Mouse (Mus musculus) heart, postnatal 10 days (tissue): Measurements from ENCODE around the gene Hivep3. TPM values are rescaled to one million over a fixed set of nuclear protein-coding genes. Genes with fewer than 3 reads are reported as not detected.

Source experiments
- DNase-seq, 2 experiments: peaks; one replicate each; pipeline ENCODE4 v3.0.0; 2021
- intact Hi-C: fragments of 180-260 bp; cut with DNase I; formaldehyde crosslinking; loops from one replicate; pipeline ENCODE4 v1.15.1; 2025
- total RNA-seq, 2 experiments: library from RNA; stranded (reverse); gene quantifications; 2 replicates each; pipeline ENCODE4 v1.2.3; 2021

Gene Hivep3
- total RNA-seq, 2 experiments from 2014 or later = 5.7 to 5.9 TPM

DNA sequence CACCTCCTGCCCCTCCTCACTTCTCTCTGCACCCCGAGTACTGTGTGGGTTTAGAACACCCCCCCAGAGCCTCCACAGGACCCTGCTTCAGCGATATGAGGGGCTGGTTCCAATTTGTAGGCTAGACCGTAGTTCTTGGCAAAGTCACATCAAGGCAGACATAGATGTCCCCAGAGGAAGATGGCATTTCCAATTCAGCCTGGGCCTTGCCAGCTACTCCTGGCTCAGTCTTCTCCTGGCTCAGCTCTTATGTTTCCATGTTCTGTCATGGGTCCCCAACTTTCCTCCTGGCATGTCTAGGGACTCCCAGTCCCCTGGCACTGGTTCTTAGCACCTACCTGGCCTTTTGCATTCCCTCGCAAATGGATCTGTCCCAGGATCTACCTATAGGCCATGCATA lies 201.3 kb downstream of the Hivep3 start:
- intact Hi-C loops = no loop called here

DNA sequence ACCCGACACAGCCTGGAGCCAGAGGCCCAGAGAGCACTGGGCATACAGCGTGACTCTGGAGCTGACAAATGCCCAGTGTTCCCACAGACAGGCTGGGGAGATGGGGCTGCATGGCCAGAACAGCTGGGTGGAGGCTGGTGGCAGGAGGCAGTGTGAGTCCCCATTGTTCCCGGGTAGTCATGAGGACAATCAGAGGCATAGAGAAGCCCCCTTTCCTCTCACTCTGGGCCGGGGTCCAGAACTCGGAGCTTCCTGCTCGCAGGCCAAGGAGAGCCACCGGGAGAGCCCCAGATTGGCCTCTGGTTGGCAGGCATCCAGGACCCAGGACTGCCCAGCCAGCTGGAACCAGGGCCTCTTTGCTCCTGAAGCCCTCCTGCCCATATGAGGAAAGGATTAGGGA lies 204.3 kb downstream of the Hivep3 start:
- intact Hi-C loops = no loop called here
- peak; percentile 74 to 77 for DNase-seq

More for the DNA sequence above, 201.3 kb downstream of the Hivep3 start:
- DNase-seq = no peak

DNA sequence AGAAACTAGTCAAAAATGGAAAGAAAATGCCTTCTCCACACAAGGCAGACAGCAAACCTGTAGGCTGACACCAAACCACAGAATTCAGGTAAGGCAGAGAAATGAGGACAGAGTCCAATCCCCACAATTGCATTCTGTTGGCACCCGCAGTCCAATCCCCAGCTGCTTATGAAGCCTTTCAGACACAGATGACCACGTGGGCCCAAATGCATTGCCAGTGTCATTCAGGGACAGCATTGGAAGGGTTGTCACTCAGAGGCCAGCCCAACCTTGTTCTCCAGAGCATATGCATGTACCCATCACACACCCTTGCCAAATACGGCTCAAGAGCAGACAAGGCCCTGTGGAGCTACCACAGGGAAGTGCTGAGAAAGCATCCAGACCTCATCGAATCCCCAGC lies 204.9 kb downstream of the Hivep3 start:
- DNase-seq = peak; percentile 33 to 39
- intact Hi-C loops = no loop called here

DNA sequence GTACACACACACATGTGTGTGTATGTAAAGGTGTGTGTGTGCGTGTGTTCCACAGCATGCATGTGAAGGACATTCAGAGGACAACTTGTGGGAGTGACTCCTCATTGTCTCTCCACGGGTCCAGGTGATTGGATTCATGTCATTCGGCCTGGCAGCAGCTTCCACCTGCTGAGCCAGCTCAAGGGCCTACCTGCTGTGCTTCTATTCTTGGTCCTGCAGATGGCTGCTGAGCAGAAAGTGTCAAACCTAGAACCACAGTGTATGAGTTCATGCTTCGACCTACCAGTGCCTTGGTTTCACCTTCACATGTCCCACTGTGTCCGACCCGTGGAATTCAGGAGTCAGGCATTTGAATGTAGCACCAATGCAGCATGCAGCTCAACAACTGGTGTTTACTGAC lies 206.2 kb downstream of the Hivep3 start:
- intact Hi-C loops = no loop called here
- DNase-seq = no peak

DNA sequence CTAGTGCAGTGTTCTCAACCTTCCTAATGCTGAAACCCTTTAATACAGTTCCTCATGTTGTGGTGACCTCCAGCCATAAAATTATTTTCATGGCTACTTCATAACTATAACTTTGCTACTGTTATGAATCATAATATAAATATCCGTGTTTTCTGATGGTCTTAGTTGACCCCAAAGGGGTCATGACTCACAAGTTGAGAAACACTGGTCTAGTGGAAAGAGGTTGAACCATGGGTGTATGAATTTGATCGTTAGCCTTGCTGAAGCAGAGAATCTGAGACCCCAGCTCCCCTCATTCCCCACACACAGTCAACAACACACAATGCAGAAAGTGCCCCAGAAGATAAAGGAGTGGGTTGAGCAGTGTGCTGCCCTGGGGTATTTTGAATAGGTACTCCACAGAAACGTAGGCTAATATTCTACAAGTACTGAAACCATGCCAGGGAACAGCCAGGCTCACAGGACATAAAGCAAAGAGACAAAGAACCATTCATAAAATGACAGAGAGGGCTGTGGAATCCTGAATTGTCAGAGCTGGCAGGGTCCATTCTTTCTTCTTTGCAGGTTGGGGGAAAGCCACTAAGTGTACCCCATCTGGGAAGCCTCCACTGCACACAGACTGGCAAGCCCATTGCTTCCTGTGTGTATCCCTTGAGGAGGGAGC lies 212.8 kb downstream of the Hivep3 start:
- intact Hi-C loops = no loop called here
- no peak for DNase-seq

DNA sequence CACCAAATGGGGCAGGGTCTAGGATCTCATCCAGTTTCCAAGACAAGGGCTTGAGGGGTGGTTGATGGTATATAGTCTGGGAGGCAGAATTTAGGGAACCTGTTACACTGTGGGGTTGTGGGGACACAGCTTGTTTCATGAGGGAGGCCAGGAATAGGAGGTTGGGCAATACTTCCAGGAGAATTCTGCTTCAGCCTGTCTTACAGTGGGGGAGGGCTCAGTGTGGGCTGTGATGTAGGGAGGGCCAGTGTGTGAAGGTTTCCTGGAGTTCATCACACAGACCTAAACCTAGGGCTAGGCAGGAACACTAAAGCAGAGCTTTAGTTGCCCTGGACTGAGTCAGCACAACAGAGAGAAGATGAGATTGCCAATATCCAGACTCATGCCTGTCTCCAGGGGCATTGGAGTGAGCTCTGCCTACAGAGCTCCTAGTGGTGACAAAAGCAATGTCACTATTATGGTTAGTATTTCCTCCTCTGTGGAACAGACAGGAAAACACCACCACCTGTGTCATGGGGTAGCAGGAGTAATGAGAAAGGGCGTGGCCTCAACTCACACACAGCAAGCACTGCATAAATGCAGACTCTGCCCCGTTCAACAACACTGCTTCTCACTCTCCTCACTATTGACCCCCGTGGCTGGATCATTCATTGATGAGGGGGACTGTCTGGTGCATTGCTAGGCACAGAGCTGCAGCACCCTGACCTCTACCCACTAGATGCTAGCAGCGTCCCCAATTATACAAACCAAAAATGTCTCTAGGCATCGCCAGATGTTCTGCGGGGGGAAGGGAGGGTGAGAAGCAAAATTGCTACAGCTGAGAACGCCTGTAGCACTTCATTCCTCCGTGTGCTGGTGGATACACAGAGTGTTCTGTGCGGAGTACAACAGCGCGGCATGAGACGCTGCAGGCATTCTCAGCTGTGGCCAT lies 213.9 kb downstream of the Hivep3 start:
- DNase-seq = no peak
- intact Hi-C loops = no loop called here

DNA sequence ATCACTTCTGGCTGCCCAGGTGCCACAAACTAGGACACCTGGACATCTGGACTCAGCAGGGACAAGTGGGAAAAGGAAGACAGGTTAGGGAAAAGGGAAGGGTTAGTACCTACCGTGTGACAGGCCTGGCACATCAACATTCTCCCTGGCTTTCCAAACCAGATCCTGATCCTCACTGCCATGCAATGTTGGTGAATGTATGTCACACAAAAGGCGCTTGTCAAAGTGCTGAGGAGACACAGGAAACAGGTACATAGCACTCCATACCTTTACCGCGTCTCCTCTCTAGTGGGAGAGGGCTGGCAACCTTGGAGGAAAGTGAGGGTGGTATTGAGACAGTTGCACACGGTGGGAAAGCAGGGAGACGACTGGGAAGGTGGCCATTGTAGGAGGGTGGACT lies 214.8 kb downstream of the Hivep3 start:
- DNase-seq = no peak
- intact Hi-C loops = no loop called here

DNA sequence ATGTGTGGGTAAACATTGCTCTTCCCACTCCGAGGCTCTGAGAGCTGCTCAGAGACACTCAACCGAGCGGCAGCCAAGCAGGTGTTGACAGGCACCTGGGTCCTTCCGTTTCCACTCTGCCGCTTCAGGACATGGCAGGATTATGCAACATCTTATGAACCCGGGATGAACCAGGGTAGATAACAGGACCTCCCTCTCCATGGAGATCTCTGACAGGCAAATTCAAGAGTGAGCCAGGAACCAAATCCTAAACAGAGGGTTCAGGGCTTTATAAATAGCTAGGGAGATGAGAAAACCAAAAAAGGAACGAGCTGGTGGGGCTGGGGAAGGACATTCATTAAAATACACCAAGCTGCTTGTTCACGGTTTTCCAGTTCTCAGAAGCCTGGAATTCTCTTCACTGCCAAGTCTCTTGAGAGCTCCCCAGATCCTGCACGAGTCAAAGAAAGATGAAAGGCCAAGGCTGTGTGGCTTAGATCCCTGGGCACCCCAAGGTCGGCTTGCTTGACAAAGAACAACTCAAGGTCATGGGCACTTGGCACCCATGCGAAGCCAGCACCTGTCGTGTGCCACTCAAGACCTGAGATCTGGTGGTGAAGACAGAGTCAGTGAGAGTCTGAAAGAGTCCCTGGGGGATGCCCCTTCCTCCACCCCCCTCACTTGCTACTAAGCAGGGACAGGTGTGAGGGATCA lies 215.5 kb downstream of the Hivep3 start:
- intact Hi-C loops = no loop called here
- peak; percentile 45 to 50 for DNase-seq

DNA sequence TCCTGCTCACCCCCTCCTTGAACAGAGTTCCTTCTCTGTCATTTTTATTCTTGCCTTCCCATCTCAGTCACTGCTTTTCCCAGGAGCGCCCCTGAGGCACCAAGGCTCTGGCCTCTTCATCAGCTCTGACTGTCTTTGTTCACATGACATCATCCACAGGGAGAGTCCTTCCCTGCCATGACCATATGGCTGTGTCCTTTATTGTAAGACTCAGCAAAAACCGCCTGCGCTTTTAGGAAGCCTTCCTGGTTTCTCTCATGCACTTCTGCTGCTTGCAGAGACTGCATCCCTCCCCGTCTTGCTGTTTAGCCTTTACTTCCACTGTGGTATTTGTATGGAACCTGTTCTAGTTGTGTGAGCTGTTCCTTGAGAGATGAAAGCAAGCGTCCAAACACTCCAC lies 216.6 kb downstream of the Hivep3 start:
- DNase-seq = no peak
- intact Hi-C loops = no loop called here

DNA sequence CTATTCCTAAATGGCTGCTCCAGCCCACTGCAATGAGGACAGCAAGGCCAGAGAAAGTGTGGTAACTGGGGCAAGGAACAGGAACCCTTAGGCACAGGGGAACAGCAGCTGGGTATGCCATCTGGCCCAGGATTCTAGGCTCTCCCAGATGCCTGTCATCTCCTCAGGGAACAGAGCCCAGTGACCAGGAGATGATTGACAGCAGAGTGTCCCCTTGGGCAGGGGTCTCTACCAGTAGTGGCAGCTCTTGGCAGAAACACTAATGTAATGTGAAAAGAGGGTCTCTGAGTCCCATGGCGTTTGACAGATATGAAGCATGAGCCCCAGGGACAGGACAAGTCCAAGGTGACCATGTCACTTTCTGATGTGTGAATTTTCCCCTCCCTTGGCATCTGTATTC lies 217.5 kb downstream of the Hivep3 start:
- intact Hi-C loops = no loop called here
- no peak for DNase-seq

DNA sequence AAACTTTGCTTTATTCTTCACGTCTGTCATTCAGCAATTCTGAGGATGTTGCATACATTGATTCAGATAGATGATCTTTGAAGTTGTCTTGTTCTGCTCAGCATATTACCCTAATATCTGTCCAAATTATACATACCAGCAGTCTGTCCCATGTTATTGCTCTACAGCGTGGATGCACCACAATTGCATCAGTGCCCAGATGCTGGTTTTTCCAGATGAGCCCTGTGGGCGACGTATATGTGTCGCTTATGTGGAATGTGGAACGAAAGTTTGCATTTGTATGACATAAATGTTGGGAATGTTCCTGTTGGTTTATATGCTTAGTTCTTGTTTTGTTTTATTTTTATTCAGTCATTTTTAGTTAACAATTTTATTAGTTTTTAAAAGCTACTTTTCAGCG lies 221.4 kb downstream of the Hivep3 start:
- intact Hi-C loops = no loop called here
- DNase-seq = no peak

DNA sequence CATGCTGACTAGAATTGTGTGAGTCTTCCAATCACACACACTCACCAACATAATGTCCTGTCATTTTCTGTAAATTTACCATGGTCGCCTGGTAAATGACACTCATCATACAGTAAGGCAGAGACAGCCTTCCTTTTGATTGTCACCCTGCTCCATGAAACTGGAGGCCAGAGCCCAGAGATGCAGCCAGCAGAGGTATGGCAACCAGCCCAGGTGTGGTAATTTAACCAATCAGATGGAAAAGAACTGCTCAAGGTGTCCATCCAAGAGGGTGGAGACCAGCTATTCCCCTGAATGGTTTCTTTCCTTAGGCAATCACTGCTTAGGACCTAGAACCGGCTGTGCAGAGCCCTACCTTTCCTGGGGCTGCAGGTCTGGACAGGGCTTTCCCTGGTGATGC lies 224.4 kb downstream of the Hivep3 start:
- DNase-seq = no peak
- intact Hi-C loops = no loop called here

DNA sequence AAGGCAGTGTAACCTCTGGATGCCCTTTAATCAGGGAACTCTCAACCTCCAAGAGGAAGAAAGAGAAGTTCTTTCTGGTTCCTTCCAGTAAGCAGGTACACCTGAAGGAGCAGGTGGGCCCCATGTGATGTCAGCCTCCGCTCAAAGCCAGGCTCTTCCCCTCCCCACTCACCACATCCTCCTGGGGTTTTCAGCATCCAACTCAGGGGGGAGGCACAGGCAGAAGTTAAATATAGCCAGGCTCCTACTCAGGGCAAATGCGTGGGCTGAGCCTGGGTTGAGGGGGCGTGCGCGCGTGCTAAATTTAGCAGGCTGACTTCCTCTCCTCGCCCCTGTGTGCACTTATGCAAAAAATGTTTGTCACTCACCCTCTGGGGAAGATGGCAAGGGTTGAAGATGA lies 225.7 kb downstream of the Hivep3 start:
- peak; percentile 68 to 74 for DNase-seq
- intact Hi-C loops = no loop called here

DNA sequence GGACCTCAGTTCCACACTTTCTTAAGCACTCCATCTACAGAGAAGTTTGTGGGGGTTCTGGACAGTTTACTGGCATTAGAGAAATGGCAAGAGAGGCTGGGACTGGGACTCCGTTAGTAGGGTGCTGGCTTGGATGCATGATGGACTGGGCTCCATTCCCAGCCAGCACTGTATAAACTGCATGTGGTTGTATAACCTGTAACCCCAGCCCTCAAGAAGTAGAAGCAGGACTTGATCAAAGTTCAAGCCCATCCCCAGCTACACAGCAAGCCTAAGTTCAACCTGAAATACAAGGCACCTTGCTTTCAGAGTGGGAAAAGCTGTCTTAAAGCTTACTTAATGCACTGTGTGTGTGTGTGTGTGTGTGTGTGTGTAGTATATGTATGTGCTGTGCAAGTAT lies 226.3 kb downstream of the Hivep3 start:
- intact Hi-C loops = loop anchor here (2.0 kb wide), 1 partner anchor 145 kb away; no protein-coding TSS in a partner anchor
- no peak for DNase-seq

DNA sequence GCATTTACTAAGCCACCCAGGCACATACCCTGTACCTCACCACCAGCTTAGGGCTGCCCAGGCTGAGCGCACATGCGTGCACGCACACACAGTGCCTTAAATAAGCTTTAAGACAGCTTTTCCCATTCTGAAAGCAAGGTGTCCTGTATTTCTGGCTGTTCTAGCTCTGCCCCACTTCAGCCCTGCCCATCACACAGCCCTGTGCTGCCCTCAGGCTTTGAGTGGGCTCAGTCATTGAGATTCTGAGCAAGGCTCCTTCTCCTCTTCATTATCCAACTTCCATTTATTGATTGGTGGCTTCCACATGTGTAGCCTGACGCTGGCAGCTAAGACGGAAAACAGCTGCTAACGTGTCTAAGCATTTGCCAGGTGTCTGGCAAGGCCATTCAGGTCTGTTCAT lies 226.9 kb downstream of the Hivep3 start:
- intact Hi-C loops = loop anchor here (2.0 kb wide), 1 partner anchor 144 kb away; no protein-coding TSS in a partner anchor
- no peak for DNase-seq

DNA sequence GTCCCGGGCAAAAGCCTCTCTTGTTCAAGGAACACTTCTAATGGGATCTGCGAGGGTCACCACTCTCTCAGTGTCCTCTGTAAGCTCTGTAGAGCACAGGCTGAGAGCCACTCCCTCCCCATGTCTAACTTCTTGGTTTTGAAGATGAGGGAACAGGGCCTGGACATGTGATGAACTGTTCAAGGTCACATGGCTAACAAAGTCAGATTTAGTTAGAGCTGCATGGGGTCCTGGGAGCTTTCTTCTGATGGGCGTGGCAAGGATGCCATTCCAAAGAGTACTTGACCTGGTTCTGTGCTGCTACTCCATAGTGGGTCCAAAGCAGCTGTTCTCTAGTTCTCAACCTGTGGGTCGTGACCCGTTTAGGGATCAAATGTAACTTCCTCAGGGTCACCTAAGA lies 227.6 kb downstream of the Hivep3 start:
- DNase-seq = no peak
- intact Hi-C loops = loop anchor here (2.0 kb wide), 1 partner anchor 144 kb away; no protein-coding TSS in a partner anchor

DNA sequence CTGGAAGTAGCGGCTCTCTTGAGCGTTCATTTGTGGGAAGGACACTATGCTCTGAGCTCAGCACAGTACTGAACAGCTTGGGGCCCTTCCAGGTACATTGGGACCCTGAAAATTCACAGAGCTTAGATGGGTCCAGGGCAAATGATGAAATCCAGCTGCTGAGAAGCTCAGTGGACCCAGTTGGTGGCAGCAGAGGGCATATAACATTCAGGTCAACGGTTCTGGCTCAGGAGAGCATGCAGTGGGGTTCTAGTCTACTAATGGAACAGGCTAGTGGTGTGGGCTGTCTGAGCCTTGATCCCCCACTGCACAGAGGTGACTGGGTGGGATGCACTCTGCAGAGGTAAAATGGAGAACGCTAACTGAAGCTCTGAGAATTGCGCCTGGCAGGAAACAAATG lies 228.5 kb downstream of the Hivep3 start:
- intact Hi-C loops = no loop called here
- peak in 1 of 2 experiments; percentile 34 for DNase-seq

DNA sequence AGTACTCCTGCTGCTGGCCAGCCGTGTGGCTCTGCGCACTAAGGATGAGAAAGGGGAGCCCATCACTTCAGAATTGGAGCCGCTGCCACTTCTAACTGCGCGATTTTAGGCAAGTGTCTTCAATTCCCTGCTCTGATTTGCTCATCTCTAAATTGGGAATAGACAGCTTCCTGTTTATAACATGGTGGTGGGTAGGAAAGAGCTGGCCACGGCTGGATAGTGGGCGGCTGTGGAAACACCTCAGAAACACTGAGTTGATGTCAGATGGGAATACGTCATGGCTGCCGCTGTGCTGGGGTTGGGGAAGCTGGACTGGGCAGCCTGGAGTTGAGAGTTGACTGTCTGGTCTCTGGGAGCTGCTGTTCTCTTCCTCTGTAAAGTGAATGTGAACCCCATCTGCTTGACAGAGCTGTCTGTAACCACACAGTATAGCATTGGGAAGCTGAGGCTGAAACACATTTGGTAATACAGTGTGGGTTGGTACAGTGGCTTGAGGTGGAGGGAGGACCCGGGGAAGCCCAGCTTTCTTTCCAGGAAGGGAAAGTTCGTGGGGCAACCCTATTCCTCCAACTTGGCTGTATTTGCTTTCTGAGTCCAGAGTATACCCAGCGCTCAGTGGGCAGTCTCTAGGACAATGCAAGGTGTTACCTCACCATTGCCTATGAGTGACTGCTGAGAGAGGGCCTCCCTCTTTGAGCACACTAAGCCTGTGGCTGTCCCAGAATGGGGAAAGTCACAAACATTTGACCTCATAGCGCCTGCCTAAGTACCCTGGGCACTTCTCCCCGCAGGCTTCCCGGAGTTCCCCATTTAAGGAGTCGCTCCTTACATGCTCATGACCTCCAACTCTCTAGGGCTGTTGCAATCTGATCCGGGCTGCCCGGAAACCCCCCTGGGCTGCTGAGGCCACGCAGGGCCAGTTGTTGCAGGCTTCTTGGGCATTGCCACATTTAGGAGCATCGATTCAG lies 232.8 kb downstream of the Hivep3 start:
- peak; percentile 35 to 56 for DNase-seq
- intact Hi-C loops = loop anchor here (5.0 kb wide), 1 partner anchor 121 kb away; no protein-coding TSS in a partner anchor

DNA sequence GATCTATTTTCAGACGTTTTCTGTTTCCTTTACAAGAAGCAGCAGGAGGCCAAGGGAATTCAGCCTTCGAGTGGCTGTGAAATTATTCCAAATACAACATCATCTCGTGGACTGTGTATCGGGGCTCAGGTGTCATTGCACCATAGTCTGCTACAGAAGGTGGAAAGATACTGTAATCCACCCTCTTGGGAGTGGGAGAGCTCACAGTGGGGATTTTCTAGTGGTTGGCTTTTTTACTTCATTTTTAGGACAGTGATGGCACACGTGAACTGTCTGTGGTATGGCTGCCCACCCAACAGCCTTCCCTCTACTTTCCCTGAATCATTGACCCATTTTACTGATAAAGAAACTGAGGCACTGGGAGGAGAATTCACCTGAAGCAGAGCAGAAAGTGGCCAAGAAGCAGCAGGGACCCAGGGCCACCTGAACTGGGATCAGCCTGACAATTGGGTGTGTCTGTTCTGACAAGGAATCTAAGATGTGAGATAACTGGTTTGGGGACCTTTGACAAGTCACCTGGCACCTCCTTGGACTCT lies 233.6 kb downstream of the Hivep3 start:
- intact Hi-C loops = loop anchor here (5.0 kb wide), 1 partner anchor 120 kb away; no protein-coding TSS in a partner anchor
- no peak for DNase-seq

DNA sequence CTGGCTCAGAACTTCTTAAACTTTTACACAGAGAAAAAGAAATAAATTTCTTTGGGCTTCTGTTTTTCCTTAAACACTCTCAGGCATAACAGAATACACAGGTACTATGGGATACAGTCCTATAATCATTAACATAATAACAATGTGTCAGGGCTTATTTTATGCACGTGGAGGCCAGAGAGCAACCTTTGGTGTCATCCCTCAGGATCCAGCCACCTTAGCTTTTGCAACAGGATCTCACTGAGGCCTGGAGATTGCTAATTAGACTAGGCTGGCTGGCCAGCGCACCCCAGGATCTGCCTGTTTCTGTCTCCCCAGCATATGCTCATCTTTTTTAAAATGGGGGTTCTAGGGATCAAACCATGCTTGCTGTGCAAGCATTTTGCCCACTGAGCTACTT lies 234.1 kb downstream of the Hivep3 start:
- no peak for DNase-seq
- intact Hi-C loops = loop anchor here (2.0 to 5.0 kb wide), 2 partner anchors 45 to 120 kb away; no protein-coding TSS in a partner anchor
